Mouse (Mus musculus): Measurements from ENCODE around the gene Jmjd6.
A peak's percentile ranks its signal among the peaks of the same experiment; 100 is the strongest.

Jmjd6 gene

DNA sequence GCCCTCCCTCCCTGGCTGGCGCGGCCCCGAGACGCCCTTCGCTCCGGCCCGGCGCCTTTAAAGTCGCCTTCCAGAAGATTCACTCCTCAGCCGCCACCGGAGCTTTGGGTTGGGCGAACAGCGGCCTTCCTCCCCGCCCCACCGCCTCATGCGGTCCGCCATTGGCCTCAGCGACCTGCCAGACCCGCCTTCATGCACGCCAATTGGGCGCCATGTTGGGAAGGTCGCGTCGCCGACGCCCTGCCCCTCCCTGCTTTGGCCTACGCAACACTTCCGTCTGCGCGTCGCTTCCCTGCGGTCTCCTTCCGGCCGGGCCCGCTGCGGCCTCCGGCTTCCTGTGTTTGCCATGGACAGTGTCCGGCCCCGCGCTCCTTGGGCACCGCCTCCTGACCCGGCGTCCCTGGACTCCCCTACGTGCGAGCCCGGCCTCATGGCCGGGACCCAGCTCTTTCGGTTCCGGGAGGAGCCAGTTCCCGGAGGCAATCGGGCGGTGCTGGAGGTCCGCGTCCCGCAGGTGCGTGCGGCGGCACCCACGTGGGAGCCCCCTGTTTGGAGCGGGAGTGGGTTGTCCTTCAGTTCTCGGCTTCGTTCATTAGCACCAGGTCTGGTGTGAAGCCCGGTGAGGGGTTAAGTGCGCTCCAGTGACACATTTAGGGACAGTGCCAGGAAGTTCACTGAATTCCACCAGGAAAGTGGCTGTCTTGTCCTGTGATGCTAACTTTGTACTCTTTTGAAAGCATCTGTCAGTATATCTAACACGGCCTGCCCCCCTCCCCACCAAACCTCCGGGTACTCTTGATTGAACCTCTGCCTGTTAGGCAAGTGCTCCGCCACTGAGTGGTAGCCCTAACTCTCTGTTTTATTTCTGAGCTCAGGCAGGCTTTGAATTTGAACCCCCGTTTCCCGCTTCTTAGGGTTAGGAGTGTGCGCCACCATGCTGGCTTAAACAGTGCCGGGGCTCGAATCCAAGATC, at the start of gene Jmjd6, which contains the start of gene Mettl23:
Jmjd6 (minus strand) TSS at position 189 of the 973 bp plus-strand sequence.
Mettl23 (plus strand) TSS at position 18 of the 973 bp plus-strand sequence.
- peak; percentile 98 for DNase-seq

DNA sequence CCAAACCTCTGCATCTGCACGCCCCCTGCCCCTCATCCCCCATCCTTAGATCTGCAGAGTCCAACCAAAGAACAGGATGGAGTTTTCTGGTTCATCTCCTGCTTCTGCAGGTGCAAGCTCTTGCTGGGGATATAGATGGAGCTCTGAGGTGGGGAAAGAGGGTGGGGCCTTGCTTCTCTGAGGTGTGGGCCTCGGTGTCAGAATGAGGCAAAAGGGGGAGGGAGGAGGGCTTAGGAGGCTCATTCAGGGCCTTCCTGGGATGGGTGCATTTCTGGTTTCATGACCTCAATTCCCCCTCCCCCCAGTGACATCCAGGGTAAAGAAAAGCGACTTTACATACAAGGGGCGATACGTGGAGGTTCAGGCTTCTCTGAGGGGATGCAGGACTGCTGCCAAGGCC, 43.9 kb upstream of the Jmjd6 start:
- DNase-seq: no peak

DNA sequence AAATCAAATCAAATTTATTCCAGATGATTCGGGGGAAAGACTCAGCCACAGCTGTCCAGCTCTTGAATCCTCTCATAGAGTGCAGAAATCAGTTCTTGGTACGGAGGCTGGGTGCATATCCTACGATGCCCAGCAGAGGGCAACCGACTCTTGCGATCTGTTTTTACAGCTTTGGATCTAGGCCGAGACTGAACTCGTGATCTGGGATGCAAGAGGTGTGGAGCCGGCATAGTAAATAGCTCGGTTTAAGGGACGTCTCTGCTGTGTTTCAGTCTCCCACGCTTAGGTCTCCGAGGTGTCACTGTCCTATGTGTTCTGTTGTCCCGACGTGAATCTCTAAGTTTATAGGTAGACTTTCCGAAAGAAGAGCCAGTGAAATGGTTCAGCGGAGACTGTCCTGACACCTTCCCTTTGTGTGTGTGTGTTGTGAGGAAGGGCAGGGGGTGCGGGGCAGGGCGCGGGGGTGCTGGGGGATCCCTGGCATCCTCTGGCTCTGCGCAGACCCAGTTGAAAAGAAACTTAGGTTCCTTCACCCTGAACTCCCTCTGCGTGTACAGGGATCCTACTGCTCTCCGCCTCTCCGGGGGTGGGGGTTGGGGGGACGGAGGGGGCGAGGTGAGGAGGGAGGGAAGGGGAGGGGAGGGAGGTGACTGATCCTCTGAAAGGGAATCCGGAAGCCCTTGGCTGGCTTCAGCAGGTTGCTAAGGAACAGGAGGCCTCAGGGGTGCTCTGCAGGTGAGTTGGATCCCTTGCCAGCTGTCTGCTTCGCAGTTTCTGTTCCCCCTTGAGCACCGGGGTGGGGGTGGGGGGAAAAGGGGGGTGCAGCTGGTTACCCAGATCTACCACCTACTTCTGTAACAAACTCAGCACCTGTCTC, 42.3 kb upstream of the Jmjd6 start:
- DNase-seq: peak; percentile 75

DNA sequence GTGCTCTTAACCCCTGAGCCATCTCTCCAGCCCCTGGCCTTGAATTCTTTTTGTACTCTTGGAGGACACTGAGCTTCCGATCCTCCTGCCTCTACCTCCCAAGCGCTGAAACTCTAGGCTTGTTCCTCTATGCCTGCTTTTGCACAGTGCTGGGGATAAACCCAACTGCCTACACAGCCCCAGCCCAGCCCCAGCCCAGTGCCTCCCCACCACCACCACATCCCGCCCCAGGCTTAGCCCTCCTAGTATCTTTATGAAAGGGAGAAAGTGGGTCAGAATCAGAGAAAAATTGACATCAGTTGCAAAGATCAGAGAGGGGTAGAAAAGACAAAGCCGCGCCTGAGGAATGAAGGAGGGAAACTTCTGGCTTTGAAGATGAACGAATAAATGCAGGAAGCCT, 40.8 kb upstream of the Jmjd6 start:
- no peak for DNase-seq

DNA sequence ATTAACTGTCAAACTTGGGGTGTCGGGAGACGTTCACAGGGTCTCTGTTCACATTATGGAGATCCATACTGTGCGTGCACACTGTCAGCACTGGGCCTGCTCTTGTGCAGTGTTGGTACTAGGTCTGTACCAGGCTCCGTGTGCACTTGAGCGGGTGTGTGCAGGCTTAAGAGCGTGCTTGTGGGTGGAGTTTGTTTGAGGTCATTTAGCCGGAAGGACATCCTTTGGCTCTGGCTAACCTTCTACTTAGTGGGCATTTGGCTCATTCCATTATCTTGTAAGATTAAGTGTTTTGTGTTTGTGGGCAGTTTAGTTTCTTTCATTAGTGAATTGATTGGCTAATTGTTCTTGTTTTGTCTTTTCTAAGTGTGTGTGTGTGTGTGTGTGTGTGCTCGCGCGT, 39.2 kb upstream of the Jmjd6 start:
- DNase-seq: no peak

DNA sequence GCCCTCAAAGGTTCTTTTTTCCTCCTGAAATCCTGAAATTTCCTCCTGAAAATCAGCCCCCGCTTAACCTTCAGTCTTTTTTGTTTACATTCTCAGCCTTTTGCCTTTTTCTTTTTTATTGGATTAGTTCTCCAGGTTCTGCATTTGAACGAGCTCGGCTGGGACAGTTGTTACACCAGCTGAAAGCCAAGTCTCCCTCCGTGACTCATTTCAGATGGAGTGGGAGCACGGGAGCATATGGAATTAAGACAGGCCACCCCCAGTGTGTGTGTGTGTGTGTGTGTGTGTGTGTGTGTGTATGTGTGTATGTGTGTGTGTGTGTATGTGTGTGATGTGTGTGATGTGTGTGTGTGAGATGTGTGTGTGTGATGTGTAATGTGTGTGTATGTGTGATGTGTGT, 38.2 kb upstream of the Jmjd6 start:
- DNase-seq: no peak

DNA sequence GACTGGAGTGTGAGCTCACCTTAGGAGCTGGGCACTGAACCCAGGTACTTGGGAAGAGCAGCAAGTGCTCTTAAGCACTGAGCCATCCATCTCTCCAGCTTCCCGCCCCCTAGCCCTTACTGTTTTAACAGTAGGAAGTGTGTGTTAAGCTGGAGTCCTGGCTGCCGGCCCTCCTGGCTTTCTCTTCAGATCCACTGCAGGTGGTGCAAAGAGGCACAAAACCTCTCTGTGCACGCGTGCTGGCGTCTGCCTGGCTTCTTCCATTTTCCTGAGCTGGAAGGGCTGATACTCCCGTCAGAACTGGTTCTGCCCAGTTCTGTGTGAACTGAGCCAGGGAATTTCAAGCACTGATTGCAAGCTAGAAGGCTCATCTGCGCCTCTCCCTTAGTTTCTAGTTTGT, 37.6 kb upstream of the Jmjd6 start:
- DNase-seq: no peak

DNA sequence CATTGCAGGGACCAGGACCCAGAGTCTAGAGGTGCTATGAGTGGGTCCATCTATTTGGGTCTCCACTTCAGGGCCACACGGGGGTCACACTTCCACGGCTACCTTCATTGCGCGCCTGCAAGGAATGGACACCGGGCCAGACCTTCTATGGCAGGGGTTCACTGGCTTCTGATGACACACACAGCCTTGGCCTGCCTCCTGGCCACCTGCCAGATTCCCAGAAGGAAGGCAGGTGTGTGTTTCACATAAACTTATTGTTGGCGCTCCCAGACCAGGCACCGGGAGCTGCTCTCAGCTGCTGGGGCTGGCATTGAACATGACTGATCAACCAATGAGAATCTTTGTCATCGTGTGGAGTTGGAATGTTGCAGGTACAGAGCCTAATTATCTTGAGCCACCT, 35.2 kb upstream of the Jmjd6 start:
- no peak for DNase-seq

DNA sequence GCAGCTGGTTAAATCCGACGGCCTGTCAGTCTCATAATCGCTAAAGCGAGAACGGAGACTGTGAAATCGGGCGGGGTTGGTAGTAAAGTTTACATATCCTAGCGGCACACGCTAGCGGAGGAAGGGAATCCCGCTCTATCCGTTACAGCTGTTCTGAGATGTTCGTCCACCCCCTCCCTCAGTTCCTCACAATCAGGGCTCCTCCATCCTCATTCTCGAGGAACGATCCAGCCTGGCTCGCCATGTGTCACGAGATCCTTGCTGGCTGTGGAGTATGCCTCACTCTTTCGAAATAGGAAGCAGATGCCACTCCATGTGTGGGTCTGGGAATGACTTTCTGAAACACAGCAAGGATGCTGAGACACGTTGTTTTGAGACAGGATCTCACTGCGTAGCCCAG, 30.7 kb upstream of the Jmjd6 start:
- DNase-seq: no peak

DNA sequence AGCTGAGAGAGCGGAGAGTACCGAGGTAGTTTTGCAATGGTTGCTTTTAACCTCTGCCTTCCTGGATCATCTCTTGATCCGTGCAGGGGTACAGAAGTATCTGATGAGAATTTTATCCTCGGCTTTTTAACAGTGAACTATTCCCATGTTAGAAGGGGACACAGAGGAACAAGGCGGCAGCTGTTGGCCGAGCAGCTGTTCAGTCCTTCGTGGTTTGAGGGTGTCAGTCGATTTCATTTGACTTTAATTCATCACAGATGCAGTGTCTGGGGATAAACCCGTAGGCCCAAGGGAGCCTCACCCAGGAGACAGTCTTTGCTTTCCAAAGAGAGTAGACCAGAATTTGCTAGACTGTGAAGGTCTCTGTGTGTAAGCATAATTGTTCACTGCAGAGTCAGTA, 28.3 kb upstream of the Jmjd6 start:
- DNase-seq: no peak

DNA sequence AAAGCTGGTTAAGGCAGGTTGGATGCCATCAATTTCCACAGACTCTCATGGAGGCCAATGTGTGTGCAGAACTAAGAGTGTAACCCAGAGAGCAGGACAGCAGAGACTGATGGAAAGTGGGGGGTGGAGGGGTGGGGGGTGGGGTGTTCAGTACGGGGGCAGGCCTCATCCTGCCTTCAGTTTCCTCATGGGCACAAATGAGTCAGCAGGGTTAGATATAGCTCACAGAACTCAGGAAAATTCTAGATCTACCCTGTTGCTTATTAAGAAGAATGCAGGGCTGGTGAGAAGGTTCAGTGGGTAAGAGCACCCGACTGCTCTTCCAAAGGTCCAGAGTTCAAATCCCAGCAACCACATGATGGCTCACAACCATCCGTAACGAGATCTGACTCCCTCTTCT, 26.4 kb upstream of the Jmjd6 start:
- DNase-seq: no peak

DNA sequence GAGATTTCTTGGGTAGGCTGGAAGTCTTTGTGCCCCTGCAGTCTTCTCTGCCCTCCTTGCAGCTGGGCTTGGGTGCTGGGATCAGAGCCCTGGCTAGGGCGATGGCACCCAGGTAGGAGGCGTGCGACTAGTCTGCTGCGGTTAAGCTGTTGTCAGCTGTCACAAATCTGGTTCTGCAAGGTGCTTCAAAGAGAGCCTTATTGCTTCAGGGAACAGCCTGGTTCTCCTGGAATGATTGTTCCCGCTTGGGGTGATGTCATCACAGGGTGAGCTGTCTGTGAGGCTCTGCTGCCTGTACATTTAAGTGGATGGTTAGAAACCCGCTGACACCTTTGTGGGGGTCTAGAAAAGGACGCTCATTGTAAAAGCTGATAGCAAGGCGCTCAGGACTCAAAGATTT, 26.0 kb upstream of the Jmjd6 start:
- no peak for DNase-seq

DNA sequence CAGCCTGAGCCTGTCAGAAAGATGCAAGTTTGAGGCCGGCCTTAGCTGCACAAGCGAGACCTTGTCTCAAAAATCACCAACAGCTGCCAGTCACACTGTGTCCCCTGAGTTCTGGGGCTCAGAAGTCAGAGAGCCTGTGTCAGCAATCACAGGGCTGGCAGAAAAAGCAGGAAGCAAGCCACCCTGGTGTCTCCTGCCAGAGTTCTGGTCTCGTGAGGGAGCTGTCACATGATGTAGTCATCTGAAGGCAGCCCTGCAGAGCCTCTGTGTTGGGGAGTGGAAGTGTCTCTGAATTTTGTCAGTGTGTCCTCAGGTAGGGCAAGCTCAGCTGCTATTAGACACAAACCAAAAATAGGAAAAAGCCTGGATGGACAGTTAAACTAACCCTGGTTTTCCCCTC, 24.9 kb upstream of the Jmjd6 start:
- no peak for DNase-seq

DNA sequence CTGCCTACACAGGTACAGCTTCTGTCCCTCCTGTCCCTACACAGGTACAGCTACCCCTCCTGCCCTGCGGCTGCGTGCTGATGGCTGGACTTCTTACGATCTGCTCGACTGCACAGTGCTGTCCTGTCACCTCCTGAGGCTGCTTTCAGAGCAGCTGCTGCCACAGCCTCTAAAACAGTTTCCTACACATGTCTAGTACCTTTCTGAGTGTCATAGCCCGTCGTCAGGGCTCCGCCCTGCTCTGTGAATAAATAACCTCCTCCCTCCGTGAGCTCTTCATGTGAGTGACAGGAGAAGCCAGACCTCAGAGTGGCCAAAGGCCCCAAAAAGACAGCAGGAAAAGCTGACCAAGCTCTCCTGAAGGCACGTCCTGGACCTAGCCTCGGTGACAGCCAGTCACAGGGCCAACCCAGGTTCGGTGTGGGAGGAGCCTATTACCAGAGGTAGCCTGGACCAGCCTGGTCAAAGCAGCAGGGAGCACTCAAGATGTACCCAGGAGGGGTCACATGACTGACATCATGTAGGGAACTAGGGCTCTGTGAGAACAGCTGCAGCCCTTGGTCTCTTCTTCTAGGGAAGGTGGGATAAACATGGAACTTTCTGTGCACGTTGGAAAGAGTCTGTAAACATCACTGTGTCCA, 22.8 kb upstream of the Jmjd6 start:
- DNase-seq: no peak

DNA sequence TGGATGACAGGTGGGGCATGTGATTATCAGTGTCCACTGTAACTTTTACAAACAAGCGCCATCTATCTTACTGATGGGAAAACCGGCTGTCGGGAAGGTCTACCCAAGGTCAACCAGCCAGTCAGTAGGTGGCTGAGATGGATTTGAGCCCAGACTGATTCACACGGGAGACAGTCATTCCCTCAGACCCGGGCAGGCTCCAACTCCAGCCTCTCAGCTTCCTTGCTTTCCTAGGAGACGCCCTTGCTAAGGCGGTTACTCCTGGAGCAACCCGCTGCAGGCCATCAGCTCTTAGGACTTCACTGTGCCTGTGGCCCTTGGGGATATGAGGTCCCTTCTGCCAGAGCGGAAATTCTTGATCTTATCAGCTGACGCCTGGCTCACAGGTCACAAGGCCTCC, 21.2 kb upstream of the Jmjd6 start:
- DNase-seq: no peak

DNA sequence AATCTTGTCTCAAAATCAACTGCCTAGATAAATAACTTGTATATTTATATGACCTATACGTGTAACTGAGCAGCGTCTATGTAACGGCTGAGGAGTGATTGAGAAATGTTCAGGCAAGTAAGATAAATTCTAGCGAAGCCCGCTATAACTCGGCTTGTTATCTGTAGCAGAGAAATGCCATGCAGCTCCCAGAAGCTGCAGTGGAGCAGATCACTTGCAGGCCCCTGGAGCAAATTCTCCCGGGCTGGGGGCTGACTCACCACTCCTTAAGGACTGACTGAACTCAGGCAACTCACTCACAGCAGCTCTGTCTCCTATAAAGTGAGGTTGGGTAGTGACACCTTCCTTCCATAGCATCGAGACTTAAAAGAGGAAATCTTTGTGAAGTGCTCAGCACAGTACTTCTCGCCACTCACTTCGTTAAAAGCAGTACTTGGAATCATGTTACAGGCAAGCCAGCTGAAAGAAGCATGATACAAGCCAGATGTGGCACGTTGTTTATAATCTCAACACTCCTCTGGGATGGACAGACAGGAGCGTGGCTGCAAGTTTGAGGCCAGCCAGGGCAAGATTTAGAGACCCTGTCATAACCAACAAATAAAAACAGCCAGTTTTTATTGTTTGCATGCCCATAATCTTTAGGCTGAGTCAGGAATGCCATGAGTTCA, 14.1 kb upstream of the Jmjd6 start:
- no peak for DNase-seq

DNA sequence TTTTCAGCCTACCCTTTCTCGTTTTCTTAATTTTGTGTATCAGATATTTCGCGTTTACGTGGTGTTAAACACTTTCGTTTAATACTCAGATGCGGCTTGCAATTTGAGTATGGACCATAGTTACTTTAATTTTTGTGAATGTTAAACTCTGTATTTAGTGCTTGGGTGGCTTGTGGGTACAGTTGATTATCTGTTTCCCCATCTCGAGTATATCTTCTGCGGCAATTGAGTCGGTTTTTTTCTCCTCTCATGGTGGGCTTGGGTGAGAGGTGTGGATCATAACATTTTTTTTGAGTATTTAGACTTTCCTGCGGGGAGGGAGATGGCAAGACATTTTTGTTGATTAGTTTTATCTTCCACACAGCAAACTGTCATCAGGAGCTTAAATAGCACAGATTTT, 11.0 kb upstream of the Jmjd6 start:
- DNase-seq: no peak

DNA sequence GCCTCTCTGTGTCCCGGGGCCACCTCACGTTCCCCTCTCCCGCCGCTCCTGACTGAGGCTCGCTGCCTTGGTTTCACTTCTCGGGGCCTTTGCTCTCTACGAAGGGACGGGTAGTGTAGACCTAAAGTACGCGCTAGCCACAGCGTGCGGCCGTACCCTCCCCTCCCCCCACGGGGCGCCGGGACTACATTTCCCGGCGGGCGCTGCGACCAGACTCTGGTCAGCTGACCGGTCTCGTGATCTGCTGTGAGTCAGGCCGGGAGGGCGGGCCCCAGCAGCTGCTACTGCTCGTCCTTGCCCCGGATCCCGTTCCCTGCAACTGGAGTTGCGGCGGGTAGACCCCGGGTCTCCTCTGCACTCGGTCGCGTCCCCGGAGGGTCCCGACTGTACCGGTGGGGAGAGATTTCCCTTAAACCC, 10.3 kb upstream of the Jmjd6 start:
- DNase-seq: peak; percentile 97

DNA sequence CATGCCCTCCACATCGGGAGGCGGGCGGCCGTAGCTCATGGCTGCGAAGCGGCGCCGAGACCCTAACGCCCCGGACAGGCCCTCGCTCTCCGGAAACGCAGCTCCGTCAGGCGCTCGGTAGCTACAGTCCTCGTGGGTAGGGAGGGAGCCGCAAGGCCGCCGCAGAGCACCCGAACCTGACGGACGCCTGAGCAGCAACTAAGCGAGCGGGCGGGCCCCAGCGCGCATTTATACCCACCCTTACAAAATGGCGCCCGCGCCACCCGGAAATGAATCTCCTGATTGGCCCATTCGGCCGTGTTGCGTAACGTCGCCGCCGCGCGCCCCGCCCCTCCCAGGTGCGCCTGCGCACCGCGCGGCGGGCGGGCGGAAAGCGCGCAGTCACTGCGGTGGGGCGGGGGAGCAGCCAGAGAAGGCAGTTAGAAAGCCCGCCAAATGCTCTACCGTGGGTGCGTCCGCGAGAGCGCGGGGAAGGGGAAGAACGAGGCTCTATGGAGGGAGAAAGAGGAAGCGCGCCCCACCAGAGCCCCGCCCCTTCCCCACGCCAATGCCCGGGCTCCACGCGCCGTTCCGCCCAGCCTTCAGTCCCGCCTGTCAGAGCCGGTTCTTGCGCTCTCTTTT, 9.8 kb upstream of the Jmjd6 start, which contains the start of gene Srsf2:
Srsf2 (minus strand) TSS at position 204 of the 621 bp plus-strand sequence.
- DNase-seq: peak; percentile 98

DNA sequence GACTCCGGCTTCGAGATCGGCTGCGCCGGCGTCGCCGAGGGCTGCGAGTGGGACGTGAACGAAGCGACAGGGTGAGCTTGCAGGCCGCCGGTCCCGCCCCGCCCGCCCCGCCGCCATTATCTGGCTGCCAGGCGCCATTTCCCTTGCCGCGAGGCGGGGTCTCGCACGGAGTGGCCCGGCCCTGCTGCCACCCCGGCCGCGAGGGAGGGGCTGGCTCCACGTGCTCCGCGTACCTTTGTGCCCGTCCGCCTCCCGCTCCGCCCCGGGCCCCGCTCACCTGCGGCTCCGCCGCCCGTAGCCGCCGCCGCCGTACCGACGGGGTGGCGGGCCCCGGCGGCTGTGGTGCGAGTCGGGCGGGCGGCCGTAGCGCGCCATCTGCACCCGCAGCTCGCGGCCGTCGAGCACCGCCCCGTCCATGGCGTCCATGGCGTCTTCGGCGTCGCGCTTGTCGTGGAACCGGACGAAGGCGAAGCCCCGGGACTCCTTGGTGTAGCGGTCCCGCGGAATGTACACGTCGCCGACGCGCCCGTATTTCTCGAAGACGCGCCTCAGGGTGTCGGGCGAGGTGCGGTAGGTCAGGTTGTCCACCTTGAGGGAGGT, 9.1 kb upstream of the Jmjd6 start, which contains the start of gene Mfsd11:
Mfsd11 (plus strand) TSS at position 150 of the 600 bp plus-strand sequence.
- peak; percentile 70 for DNase-seq

DNA sequence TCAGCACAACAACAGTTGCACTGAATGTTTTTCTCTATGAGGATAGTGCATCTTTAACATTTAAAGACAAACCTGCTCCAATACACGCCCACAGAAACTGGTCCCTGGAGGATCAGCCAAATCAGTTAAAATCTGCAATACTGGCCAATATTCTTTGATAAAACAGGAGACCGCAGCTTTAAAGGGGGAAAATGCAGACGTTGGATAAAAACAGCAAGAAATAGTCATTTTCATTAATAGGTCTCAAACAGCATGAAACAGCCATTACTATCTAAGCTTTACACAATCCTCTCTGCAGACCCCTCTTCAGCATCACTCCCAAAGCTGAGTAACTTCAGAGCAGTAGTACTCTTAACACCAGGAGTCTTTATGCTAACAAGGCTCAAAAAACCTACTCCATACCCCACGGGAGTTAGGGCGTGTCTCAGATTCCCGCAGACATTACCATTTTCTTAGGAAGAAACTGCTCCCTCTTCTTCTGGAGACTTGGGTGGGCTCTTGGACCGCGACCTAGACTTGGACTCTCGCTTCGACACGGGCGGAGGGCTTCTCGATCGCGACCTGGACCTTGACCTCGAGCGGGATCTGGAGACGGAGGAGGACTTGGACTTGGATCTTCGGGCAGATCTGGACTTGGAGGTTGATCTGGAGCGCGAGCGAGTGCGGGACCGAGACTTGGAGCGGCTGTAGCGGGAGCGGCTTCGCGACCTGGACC, 8.5 kb upstream of the Jmjd6 start:
- DNase-seq: no peak

All from cerebellum, adult 11 months (tissue).